Mouse (Mus musculus) erythroblast, embryonic 14.5 days (primary cell): ENCODE measurements around the gene Tial1.

Source experiments
- GATA1 ChIP-seq: IDR thresholded peaks from 2 replicates; pipeline ENCODE4 v1.6.1; 2012; ENCODE audit warnings: low read length, inconsistent platforms, mixed read lengths
- TAL1 ChIP-seq: IDR thresholded peaks from 3 replicates; pipeline ENCODE4 v1.6.1; 2012; ENCODE audit warnings: low read length, inconsistent platforms, mixed read lengths

DNA sequence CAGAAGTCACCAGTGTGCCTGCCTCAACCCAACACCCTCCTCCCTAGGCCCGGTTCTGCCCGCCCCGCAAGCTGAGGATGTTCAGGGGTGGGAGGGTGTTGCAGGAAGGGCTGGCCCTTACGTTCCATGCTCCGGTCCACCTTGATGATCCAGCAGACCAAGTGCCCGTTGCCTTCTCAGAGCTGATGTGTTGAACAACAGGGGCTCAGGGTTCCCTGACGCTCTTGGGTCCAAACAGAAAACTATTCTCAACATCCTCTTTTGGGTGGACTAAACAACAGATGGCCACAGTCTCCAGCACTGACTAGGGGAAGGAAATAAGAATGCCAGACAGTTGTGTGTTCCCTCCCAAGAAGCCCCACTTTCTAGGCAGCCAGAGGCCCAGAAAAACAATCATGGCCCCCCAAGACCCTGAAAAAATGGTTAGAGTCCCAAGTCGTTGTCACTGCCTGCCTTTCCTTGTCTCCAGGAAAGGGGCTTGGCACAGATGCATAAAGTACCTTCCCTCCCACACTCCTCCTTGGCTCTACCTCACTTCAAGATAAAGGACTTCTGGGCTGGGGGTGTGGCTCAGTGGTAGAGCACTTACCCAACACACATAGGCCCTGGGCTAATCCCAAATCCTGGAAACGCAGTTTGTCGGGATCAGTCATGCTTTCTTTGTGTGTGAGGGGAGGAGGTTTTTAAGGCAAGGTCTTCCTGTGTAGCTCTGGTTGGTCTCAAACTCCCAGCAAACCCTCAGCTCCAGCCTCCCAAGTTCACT is 49.3 kb downstream of the Tial1 start:
- TF ChIP-seq GATA1, result no peak
- no peak for TF ChIP-seq TAL1
